Mouse (Mus musculus): ENCODE results near the gene Chd2. TPM values are rescaled to one million over a fixed set of nuclear protein-coding genes. Genes with fewer than 3 reads are reported as not detected.

Gene Chd2
- total and polyA plus RNA-seq, 3 experiments: 32.9 to 43.3 (median 38.1) TPM

DNA sequence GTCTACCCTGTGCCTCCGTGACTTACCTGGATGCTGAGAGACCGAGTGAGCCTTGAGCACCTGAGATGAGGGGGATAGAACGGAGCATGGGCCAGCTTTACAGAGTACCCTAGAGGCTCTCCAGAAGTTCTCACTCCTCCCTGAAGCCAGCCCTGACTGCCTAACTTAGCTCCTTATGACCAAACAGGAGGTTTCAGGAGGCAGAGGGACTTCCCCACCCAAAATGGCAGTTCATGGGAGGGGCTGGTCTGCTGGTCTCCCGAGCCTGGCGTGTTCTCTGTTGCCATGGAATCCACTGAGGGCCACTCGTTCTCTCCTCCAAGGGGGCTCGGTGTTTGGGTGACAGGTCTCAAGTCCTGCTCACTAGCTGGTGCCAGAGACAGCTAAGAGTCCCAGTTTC lies 130.1 kb downstream of the Chd2 start:
- 76% methylated on average over 7 of the region's 7 CpGs for WGBS
- Histone ChIP-seq H3K4me3 (no peak overlapping the region), H3K79me2 (replicated peaks; ENCODE audit: control insufficient read depth, insufficient read depth, low read length) (no peaks in the 10 kb centered on the region), H3K36me3 (ENCODE audit: control insufficient read depth, insufficient read depth, low read length) (no peaks in the 10 kb centered on the region), H3K27ac (peak overlapping the region; percentile 56; the same call in 1 of the 2 replicates), H3K9ac (ENCODE audit: low read depth, low read length) (no peak overlapping the region), H3K4me1 (ENCODE audit: control insufficient read depth, insufficient read depth, low read length) (peaks cover 7% of the 10 kb centered on the region), H3K27me3 (ENCODE audit: control insufficient read depth, insufficient read depth, low read length) (no peaks in the 10 kb centered on the region)
- intact Hi-C loops (cut with DNase I): no loop called here
- DNase-seq: no peak
- TF ChIP-seq CTCF (IDR thresholded peaks at IDR 0.05) (no peak), POLR2A (IDR thresholded peaks at IDR 0.05; ENCODE audit: insufficient read depth, low read depth, low read length) (no peak), EP300 (IDR thresholded peaks at IDR 0.05; ENCODE audit: insufficient read depth, low read depth, low read length) (no peak)

DNA sequence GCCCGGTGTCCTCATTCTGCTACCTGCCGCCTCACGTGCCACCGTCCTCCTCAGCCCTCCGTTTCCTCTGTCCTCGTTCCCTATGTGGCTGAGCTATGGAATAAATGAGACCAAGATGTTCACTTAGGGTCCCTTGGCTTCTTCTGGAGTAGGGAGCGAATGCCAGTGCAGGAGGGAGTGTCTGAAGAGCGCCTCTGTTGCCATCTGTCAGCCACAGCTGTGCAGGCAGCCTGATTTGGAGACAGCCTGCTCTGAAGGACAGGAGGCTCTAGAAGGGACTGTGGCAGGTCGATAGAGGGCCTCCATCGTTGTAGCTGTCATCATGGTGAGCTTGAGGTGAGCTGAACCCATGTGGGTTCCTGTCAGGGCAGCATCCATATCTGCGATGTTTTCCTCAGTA lies 136.1 kb downstream of the Chd2 start:
- Histone ChIP-seq H3K4me1 (ENCODE audit: control insufficient read depth, insufficient read depth, low read length) (peaks cover 1% of the 10 kb centered on the region; the same call in 1 of the 2 replicates), H3K4me3 (no peak overlapping the region), H3K79me2 (replicated peaks; ENCODE audit: control insufficient read depth, insufficient read depth, low read length) (peaks cover 3% of the 10 kb centered on the region), H3K9ac (ENCODE audit: low read depth, low read length) (no peak overlapping the region), H3K36me3 (ENCODE audit: control insufficient read depth, insufficient read depth, low read length) (no peaks in the 10 kb centered on the region), H3K27me3 (ENCODE audit: control insufficient read depth, insufficient read depth, low read length) (no peaks in the 10 kb centered on the region), H3K27ac (no peak overlapping the region)
- TF ChIP-seq CTCF (IDR thresholded peaks at IDR 0.05): no peak
- TF ChIP-seq POLR2A (IDR thresholded peaks at IDR 0.05; ENCODE audit: insufficient read depth, low read depth, low read length): no peak
- no peak for TF ChIP-seq EP300 (IDR thresholded peaks at IDR 0.05; ENCODE audit: insufficient read depth, low read depth, low read length)
- 90% methylated on average over 11 of the region's 11 CpGs for WGBS
- no peak for DNase-seq
- intact Hi-C loops (cut with DNase I): no loop called here

DNA sequence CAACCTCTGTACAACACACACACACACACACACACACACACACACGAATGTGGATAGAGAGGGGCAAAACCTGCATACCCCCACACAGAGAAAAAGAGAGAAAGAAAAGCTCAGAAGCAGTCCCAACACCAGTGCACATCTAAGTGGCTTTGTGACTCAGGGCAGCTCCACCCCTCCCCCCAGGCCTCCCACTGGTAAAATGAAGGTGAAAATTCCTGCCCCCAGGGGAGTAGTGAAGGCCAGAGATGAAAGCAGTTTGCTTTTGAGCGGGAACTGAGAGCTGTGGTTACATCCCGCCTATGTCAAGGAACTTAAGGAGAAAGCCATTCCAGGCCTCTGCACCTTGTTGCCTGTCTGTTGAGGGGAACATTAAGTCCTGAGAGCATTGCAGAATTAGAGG lies 138.1 kb downstream of the Chd2 start:
- no peak for TF ChIP-seq EP300 (IDR thresholded peaks at IDR 0.05; ENCODE audit: insufficient read depth, low read depth, low read length)
- no peak for TF ChIP-seq CTCF (IDR thresholded peaks at IDR 0.05)
- no peak for TF ChIP-seq POLR2A (IDR thresholded peaks at IDR 0.05; ENCODE audit: insufficient read depth, low read depth, low read length)
- Histone ChIP-seq H3K27ac (no peak overlapping the region), H3K79me2 (replicated peaks; ENCODE audit: control insufficient read depth, insufficient read depth, low read length) (peaks cover 3% of the 10 kb centered on the region), H3K27me3 (ENCODE audit: control insufficient read depth, insufficient read depth, low read length) (no peaks in the 10 kb centered on the region), H3K9ac (ENCODE audit: low read depth, low read length) (no peak overlapping the region), H3K4me1 (ENCODE audit: control insufficient read depth, insufficient read depth, low read length) (peaks cover 4% of the 10 kb centered on the region), H3K4me3 (no peak overlapping the region), H3K36me3 (ENCODE audit: control insufficient read depth, insufficient read depth, low read length) (no peaks in the 10 kb centered on the region)
- DNase-seq: no peak
- WGBS: 46% methylated on average over 3 of the region's 3 CpGs
- intact Hi-C loops (cut with DNase I): no loop called here

- 88% methylated on average over 1 of the region's 1 CpGs for WGBS
These were observed 139.0 kb downstream of the Chd2 start for GRCm38 (mm10) chr7:73402671-73403070.

GRCm38 (mm10) chr7:73402106-73402505 lies 139.5 kb downstream of the Chd2 start:
- Histone ChIP-seq H3K79me2 (replicated peaks; ENCODE audit: control insufficient read depth, insufficient read depth, low read length) (peaks cover 3% of the 10 kb centered on the region), H3K4me1 (ENCODE audit: control insufficient read depth, insufficient read depth, low read length) (peaks cover 4% of the 10 kb centered on the region), H3K27me3 (ENCODE audit: control insufficient read depth, insufficient read depth, low read length) (no peaks in the 10 kb centered on the region), H3K4me3 (no peak overlapping the region), H3K9ac (ENCODE audit: low read depth, low read length) (no peak overlapping the region), H3K36me3 (ENCODE audit: control insufficient read depth, insufficient read depth, low read length) (no peaks in the 10 kb centered on the region), H3K27ac (no peak overlapping the region)
- intact Hi-C loops (cut with DNase I): no loop called here
- DNase-seq: no peak
- 37% methylated on average over 2 of the region's 2 CpGs for WGBS
- TF ChIP-seq POLR2A (IDR thresholded peaks at IDR 0.05; ENCODE audit: insufficient read depth, low read depth, low read length) (no peak), EP300 (IDR thresholded peaks at IDR 0.05; ENCODE audit: insufficient read depth, low read depth, low read length) (no peak)

More at GRCm38 (mm10) chr7:73402671-73403070, 139.0 kb downstream of the Chd2 start:
- Histone ChIP-seq H3K36me3 (ENCODE audit: control insufficient read depth, insufficient read depth, low read length) (no peaks in the 10 kb centered on the region), H3K27me3 (ENCODE audit: control insufficient read depth, insufficient read depth, low read length) (no peaks in the 10 kb centered on the region), H3K4me3 (no peak overlapping the region), H3K27ac (no peak overlapping the region), H3K4me1 (ENCODE audit: control insufficient read depth, insufficient read depth, low read length) (peaks cover 4% of the 10 kb centered on the region), H3K9ac (ENCODE audit: low read depth, low read length) (no peak overlapping the region), H3K79me2 (replicated peaks; ENCODE audit: control insufficient read depth, insufficient read depth, low read length) (peaks cover 3% of the 10 kb centered on the region)
- no peak for DNase-seq
- TF ChIP-seq EP300 (IDR thresholded peaks at IDR 0.05; ENCODE audit: insufficient read depth, low read depth, low read length) (no peak), CTCF (IDR thresholded peaks at IDR 0.05) (no peak), POLR2A (IDR thresholded peaks at IDR 0.05; ENCODE audit: insufficient read depth, low read depth, low read length) (no peak)
- intact Hi-C loops (cut with DNase I): no loop called here

- 47% methylated on average over 20 of the region's 20 CpGs for WGBS
- Histone ChIP-seq H3K9ac (ENCODE audit: low read depth, low read length) (no peak overlapping the region), H3K27me3 (ENCODE audit: control insufficient read depth, insufficient read depth, low read length) (no peaks in the 10 kb centered on the region), H3K27ac (no peak overlapping the region), H3K4me1 (ENCODE audit: control insufficient read depth, insufficient read depth, low read length) (peaks cover 4% of the 10 kb centered on the region), H3K36me3 (ENCODE audit: control insufficient read depth, insufficient read depth, low read length) (no peaks in the 10 kb centered on the region), H3K79me2 (replicated peaks; ENCODE audit: control insufficient read depth, insufficient read depth, low read length) (peaks cover 3% of the 10 kb centered on the region), H3K4me3 (no peak overlapping the region)
- TF ChIP-seq POLR2A (IDR thresholded peaks at IDR 0.05; ENCODE audit: insufficient read depth, low read depth, low read length): no peak
- no peak for TF ChIP-seq CTCF (IDR thresholded peaks at IDR 0.05)
- TF ChIP-seq EP300 (IDR thresholded peaks at IDR 0.05; ENCODE audit: insufficient read depth, low read depth, low read length): no peak
- no peak for DNase-seq
- intact Hi-C loops (cut with DNase I): loop anchor here (2.0 kb wide), 1 partner anchor 999 kb away; no protein-coding TSS in a partner anchor
These were observed 141.3 kb downstream of the Chd2 start for GRCm38 (mm10) chr7:73400051-73400916.

All from heart, adult 2 months (tissue).